Mouse (Mus musculus) olfactory bulb, adult 2 months (tissue): ENCODE measurements around the gene Ugt2b34.

ENCODE experiments used
- CTCF ChIP-seq: fragments of 200-500 bp; IDR thresholded peaks from 2 replicates; pipeline ENCODE4 v1.5.1; 2012; ENCODE audit warnings: low read depth, mild to moderate bottlenecking, low read length, moderate library complexity; ENCODE audit not compliant: insufficient read depth
- POLR2A ChIP-seq: fragments of 200-500 bp; IDR thresholded peaks from 2 replicates; pipeline ENCODE4 v1.6.1; 2012; ENCODE audit warnings: mild to moderate bottlenecking, low read depth, low read length, moderate library complexity; ENCODE audit not compliant: insufficient read depth

DNA sequence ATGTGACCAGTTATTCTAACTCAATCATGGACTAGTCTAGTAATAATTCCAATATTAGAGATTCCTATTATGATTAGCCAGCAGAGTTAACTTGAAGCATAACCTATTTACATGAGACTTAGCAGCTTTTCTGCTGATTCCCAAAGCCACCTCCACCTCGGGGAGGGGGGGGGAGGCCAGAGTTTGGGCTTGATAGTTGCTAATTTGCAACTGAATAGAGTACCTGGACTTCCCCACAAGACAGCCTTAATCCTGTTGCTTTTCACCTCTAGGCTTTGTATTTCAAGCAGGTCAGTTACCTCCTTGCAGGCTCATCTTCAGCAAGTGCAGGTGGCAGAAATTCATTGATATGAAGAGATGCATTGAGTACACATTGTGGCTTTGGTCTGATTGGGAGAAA lies 49.1 kb downstream of the Ugt2b34 start:
- TF ChIP-seq CTCF (no peak), POLR2A (no peak)
